Mouse (Mus musculus): ENCODE results near the gene Dpp6. TPM values are rescaled to one million over a fixed set of nuclear protein-coding genes. Genes with fewer than 3 reads are reported as not detected.
A peak's percentile ranks its signal among the peaks of the same experiment; 100 is the strongest.

Dpp6 gene
- polyA plus RNA-seq, 1 experiment, result not detected

- Histone ChIP-seq H3K4me1 (ENCODE audit: control insufficient read depth, insufficient read depth, insufficient read length, low read length) (no peaks in the 10 kb centered on the region), H3K27ac (replicated peaks; ENCODE audit: low read depth, low read length) (no peak overlapping the region), H3K4me3 (ENCODE audit: insufficient read depth, low read depth, low read length) (no peak overlapping the region)
These were observed 748.7 kb downstream of the Dpp6 start for GRCm38 (mm10) chr5:27565700-27566099.

GRCm38 (mm10) chr5:27587970-27588758, 771.2 kb downstream of the Dpp6 start:
- H3K4me3 ChIP-seq (ENCODE audit: insufficient read depth, low read depth, low read length), result no peak overlapping the region
- no peaks in the 10 kb centered on the region for H3K4me1 ChIP-seq (ENCODE audit: control insufficient read depth, insufficient read depth, insufficient read length, low read length)
- no peak overlapping the region for H3K27ac ChIP-seq (replicated peaks; ENCODE audit: low read depth, low read length)

DNA sequence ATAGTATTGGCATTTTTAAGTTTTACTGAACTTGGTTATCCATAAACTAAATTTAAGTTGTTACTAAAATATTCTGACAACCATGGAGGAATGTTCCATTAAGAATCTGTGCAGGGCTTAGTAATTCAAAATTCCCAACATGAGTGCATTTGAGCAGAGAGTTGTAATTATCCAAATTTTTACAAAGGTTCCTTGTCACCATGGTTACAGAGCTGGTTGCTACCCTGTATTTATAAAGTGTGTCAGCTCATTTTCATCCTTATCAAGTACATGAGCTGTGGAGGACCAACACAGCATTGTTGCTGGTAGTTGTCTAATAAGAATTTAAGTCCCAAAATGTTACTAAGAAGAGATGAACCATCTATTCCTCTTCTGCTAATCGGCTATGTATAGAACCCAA, 787.1 kb downstream of the Dpp6 start:
- Histone ChIP-seq H3K27ac (replicated peaks; ENCODE audit: low read depth, low read length) (no peak overlapping the region), H3K4me1 (ENCODE audit: control insufficient read depth, insufficient read depth, insufficient read length, low read length) (no peaks in the 10 kb centered on the region), H3K4me3 (ENCODE audit: insufficient read depth, low read depth, low read length) (no peak overlapping the region)

DNA sequence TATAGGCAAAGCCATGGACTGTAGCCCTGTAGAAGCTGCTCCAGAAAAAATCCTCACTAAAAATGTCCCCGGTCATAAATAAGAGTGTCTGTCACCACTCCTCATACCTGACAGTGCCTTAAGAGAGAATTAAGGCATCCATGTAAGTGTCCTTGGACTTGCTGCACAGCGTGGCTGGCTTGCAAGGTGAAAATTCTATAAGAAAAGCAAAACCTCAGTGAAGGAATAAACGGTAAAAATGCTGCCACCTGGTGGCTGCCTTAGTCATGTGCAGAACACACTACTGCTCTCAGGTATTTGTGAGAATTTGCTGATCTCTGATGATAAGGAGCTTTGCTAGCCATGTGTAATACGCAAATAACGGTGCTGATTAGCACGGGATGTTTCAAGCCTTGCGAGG, 798.8 kb downstream of the Dpp6 start:
- H3K27ac ChIP-seq (replicated peaks; ENCODE audit: low read depth, low read length), result no peak overlapping the region
- H3K4me1 ChIP-seq (ENCODE audit: control insufficient read depth, insufficient read depth, insufficient read length, low read length), result no peaks in the 10 kb centered on the region

DNA sequence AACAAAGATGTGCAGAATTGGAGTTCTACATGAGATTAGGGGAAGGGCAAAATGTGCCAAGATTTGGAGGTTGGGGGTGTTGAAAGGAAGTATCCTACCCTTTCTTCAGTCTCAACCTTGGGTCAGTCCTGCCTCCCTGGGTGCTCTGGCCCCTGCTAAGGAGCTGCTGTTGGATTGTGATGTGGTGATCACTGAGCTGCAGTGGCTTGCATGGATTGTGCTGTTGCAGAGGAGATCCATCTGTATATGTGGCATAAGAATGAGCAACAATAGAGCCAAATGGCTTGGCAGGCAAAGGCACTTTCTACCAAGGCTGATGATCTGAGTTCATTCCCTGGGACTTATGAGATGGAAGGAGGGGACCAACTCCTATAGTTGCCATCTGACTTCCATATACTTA, 804.8 kb downstream of the Dpp6 start:
- Histone ChIP-seq H3K4me1 (ENCODE audit: control insufficient read depth, insufficient read depth, insufficient read length, low read length) (no peaks in the 10 kb centered on the region), H3K4me3 (ENCODE audit: insufficient read depth, low read depth, low read length) (no peak overlapping the region), H3K27ac (replicated peaks; ENCODE audit: low read depth, low read length) (no peak overlapping the region)

More for the DNA sequence above, 798.8 kb downstream of the Dpp6 start:
- no peak overlapping the region for H3K4me3 ChIP-seq (ENCODE audit: insufficient read depth, low read depth, low read length)

GRCm38 (mm10) chr5:27623876-27624275, 806.9 kb downstream of the Dpp6 start:
- H3K4me3 ChIP-seq (ENCODE audit: insufficient read depth, low read depth, low read length), result no peak overlapping the region
- no peaks in the 10 kb centered on the region for H3K4me1 ChIP-seq (ENCODE audit: control insufficient read depth, insufficient read depth, insufficient read length, low read length)

GRCm38 (mm10) chr5:27632151-27632550, 815.1 kb downstream of the Dpp6 start:
- Histone ChIP-seq H3K4me3 (ENCODE audit: insufficient read depth, low read depth, low read length) (no peak overlapping the region), H3K27ac (replicated peaks; ENCODE audit: low read depth, low read length) (no peak overlapping the region)

More at GRCm38 (mm10) chr5:27623876-27624275, 806.9 kb downstream of the Dpp6 start:
- no peak overlapping the region for H3K27ac ChIP-seq (replicated peaks; ENCODE audit: low read depth, low read length)

GRCm38 (mm10) chr5:27635941-27636340, 818.9 kb downstream of the Dpp6 start:
- H3K27ac ChIP-seq (replicated peaks; ENCODE audit: low read depth, low read length), result no peak overlapping the region

More at GRCm38 (mm10) chr5:27632151-27632550, 815.1 kb downstream of the Dpp6 start:
- no peaks in the 10 kb centered on the region for H3K4me1 ChIP-seq (ENCODE audit: control insufficient read depth, insufficient read depth, insufficient read length, low read length)

DNA sequence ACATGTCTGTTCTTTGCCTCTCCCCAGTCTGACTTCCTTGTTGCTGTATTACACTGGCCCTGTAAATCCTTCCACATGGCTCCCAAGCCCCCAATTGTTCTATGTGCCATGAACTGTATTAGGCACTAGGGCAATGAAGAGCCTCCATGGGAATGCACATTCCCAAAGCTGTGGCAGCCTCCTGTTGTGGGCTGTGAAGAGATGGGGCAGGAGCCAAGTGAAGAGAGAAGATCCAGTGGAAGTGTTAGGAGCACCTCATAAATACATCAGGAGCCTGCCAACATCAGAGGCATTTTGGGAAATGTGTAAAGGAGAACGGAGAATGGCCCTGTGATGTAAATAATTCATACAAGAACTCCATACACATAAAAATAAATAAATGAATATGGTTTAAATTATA, 824.9 kb downstream of the Dpp6 start:
- no peak overlapping the region for H3K4me3 ChIP-seq (ENCODE audit: insufficient read depth, low read depth, low read length)
- no peak overlapping the region for H3K27ac ChIP-seq (replicated peaks; ENCODE audit: low read depth, low read length)

More at GRCm38 (mm10) chr5:27635941-27636340, 818.9 kb downstream of the Dpp6 start:
- no peak overlapping the region for H3K4me3 ChIP-seq (ENCODE audit: insufficient read depth, low read depth, low read length)
- no peaks in the 10 kb centered on the region for H3K4me1 ChIP-seq (ENCODE audit: control insufficient read depth, insufficient read depth, insufficient read length, low read length)

GRCm38 (mm10) chr5:27651879-27652814, 835.1 kb downstream of the Dpp6 start:
- Histone ChIP-seq H3K4me1 (ENCODE audit: control insufficient read depth, insufficient read depth, insufficient read length, low read length) (no peaks in the 10 kb centered on the region), H3K27ac (replicated peaks; ENCODE audit: low read depth, low read length) (no peak overlapping the region), H3K4me3 (ENCODE audit: insufficient read depth, low read depth, low read length) (no peak overlapping the region)

More for the DNA sequence above, 824.9 kb downstream of the Dpp6 start:
- H3K4me1 ChIP-seq (ENCODE audit: control insufficient read depth, insufficient read depth, insufficient read length, low read length), result no peaks in the 10 kb centered on the region

DNA sequence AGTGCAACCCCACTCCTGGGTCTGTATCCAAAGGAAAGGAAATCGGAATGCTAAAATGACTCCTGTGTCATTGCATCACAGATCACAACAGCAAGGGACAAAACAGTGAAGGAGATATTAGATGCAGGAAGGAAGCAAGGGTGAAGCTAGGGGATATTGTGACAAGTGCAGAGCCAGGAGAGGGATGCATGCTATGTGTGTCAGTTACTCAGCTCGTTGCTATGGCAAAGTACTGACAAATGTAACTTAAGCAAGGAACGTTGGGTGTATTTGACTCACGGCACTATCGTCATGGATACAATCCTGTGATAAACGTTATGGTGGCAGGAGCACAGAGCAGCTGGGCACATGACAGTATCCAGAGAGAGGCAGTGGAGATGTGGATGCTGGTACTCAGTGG, 839.1 kb downstream of the Dpp6 start:
- Histone ChIP-seq H3K4me1 (ENCODE audit: control insufficient read depth, insufficient read depth, insufficient read length, low read length) (peaks cover 3% of the 10 kb centered on the region), H3K4me3 (ENCODE audit: insufficient read depth, low read depth, low read length) (no peak overlapping the region), H3K27ac (replicated peaks; ENCODE audit: low read depth, low read length) (no peak overlapping the region)

GRCm38 (mm10) chr5:27657672-27658071, 840.7 kb downstream of the Dpp6 start:
- 0 out of 2 replicates have a peak overlapping the region, but pooled peaks have one; percentile 19 for H3K27ac ChIP-seq (replicated peaks; ENCODE audit: low read depth, low read length)
- H3K4me1 ChIP-seq (ENCODE audit: control insufficient read depth, insufficient read depth, insufficient read length, low read length), result peaks cover 3% of the 10 kb centered on the region
- no peak overlapping the region for H3K4me3 ChIP-seq (ENCODE audit: insufficient read depth, low read depth, low read length)

DNA sequence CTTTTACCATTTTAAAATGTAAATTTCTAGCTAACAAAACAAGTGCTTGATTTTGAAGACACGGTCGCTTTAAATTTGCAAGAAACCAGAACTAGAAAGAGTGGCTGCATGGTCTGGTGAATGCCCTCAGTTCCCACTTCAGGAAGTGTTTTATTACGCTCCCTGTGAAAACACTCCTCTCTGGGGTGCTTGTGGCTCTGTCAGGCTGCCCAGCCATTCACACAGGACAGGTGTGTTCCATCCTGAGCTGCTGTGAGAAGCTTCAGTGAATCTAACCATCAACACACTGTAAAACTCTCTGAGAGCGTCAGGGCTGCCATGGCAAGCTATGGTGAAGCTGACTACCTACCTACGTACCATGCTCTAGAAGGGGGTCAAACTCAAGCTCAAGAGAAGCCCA, 841.2 kb downstream of the Dpp6 start:
- no peak overlapping the region for H3K4me3 ChIP-seq (ENCODE audit: insufficient read depth, low read depth, low read length)
- H3K27ac ChIP-seq (replicated peaks; ENCODE audit: low read depth, low read length), result no peak overlapping the region
- H3K4me1 ChIP-seq (ENCODE audit: control insufficient read depth, insufficient read depth, insufficient read length, low read length), result peaks cover 3% of the 10 kb centered on the region

DNA sequence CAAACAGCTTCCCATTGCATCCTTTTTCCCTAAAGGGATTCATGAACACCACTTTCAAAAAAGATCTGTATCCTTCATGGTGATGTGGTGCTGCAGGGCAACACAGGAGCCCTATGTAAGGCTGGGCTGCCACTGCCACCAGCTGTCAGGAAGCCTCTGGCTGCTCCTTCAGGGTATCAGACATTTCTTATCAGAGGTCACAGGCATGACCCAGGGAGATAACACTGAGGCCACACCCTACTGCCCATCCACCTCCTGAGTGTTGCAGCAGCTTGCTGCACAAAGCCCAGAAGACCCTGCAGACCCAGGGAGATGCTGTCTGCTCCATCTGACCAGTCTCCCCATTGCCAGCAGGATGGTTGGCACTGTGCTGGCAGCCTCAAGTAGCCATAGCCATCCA, 841.6 kb downstream of the Dpp6 start:
- H3K27ac ChIP-seq (replicated peaks; ENCODE audit: low read depth, low read length), result no peak overlapping the region
- no peak overlapping the region for H3K4me3 ChIP-seq (ENCODE audit: insufficient read depth, low read depth, low read length)
- H3K4me1 ChIP-seq (ENCODE audit: control insufficient read depth, insufficient read depth, insufficient read length, low read length), result peaks cover 3% of the 10 kb centered on the region

DNA sequence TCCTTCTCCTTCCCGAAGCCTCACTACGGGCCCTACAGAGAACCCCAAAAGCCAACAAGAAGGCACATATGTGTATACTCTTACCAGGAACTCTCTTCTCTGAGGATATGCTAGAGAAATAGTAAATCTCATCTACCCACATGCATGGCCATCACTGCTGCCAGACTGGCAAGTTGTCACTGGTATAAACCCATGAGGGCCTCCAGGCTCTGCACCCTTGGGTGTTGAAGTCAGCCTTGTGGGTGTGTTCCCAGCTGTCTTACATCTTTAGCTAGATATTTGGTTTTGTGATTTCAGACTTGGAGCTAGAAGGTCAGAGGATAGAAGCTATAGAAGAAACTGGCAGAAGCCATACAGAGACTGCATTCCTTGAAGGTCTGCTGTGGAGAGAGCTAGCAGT, 842.0 kb downstream of the Dpp6 start:
- Histone ChIP-seq H3K4me1 (ENCODE audit: control insufficient read depth, insufficient read depth, insufficient read length, low read length) (peaks cover 3% of the 10 kb centered on the region), H3K4me3 (ENCODE audit: insufficient read depth, low read depth, low read length) (no peak overlapping the region), H3K27ac (replicated peaks; ENCODE audit: low read depth, low read length) (no peak overlapping the region)
